Mouse (Mus musculus) C2C12 (cell line): ENCODE measurements around the gene Ly6g6d.

Experiments
- CEBPB ChIP-seq: IDR thresholded peaks from one replicate; pipeline ENCODE4 v1.6.1; 2011; ENCODE audit warnings: low read depth, mild to moderate bottlenecking, control low read depth, moderate library complexity
- CTCF ChIP-seq: IDR thresholded peaks from one replicate; pipeline ENCODE4 v1.5.1; 2011; ENCODE audit not compliant: control insufficient read depth, insufficient read depth, insufficient read length
- MYOD1 ChIP-seq: IDR thresholded peaks from one replicate; pipeline ENCODE4 v1.6.1; 2011; ENCODE audit warnings: low read depth; ENCODE audit not compliant: control insufficient read depth, insufficient read length

DNA sequence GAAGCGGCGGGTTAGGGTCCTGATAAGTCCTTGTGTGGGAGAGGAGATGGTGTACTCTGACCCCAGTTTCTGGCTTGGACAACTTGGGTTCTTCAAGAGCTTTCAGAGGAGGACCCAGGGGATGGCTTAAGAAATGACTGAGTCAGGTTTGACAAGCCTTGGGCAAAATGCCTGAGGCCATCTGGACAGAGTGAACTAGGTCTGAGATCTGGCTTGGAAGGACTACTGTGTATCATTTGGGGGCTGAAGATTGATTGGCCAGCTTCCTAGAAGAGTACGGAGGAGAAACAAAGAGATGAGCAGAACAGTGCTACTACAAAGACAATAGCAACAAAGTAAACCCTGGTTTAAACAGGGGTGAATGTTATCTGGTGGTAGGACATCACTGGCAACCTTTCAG, 14.4 kb downstream of the Ly6g6d start:
- TF ChIP-seq CEBPB (no peak), MYOD1 (no peak), CTCF (no peak)
